Mouse (Mus musculus) inflammation-experienced regulatory T-cells, adult 6 months (primary cell): ENCODE data around the gene Crmp1. TPM values are rescaled to one million over a fixed set of nuclear protein-coding genes. Genes with fewer than 3 reads are reported as not detected.

Experiments
- ATAC-seq: one replicate; pipeline ENCODE4 v1.8.0; 2017
- polyA plus RNA-seq, 3 experiments: library from polyadenylated mRNA; unstranded; fragments of 100-300 nt; shearing (Covaris generic); gene quantifications; one replicate each; pipeline ENCODE4 v1.2.1; 2017

Crmp1 gene
- polyA plus RNA-seq, 3 experiments from 2014 or later = 9.3 to 31.3 (median 12.3) TPM

- ATAC-seq = no peak
Measured at GRCm38 (mm10) chr5:37298370-37298769, 56.6 kb downstream of the Crmp1 start.

- ATAC-seq = no peak
Measured at GRCm38 (mm10) chr5:37310026-37310425, 68.3 kb downstream of the Crmp1 start.

DNA sequence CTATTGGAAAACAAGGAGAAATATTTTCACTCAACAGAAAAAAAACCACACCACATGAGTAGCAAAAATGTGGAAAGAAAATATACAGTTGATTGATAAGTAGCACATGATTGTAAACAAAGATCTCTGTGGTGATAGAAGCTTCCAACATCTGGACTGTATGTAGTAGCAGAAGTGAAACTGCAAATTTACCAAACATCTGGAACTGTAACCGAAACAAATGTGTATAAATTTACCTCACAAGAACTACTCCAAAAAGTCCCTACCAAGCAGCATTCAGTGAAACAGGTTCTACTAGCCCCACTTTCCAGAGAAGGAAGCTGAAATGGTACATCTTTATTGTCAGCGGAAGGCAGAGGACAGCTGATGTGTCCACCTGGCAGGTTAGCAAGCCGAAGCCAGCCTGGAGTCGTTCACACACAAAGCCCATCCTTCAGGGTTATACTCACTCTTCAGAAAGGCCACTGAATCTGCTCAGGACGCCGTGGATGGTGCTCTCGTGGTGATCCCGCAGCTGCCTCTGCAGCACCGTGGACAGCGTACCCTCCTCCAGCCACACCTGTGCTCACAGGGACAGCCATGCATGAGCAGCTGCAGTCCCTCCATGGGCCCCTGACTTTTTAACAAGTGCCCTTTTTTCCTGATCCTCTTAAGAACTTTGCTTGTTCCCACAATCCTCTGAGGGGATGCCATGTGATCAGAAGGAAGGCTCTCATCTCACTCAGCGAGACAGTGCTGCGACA lies 71.4 kb downstream of the Crmp1 start:
- no peak for ATAC-seq

- ATAC-seq = no peak
Measured at GRCm38 (mm10) chr5:37318715-37319114, 77.0 kb downstream of the Crmp1 start.

- no peak for ATAC-seq
Measured at GRCm38 (mm10) chr5:37320174-37320573, 78.4 kb downstream of the Crmp1 start.

DNA sequence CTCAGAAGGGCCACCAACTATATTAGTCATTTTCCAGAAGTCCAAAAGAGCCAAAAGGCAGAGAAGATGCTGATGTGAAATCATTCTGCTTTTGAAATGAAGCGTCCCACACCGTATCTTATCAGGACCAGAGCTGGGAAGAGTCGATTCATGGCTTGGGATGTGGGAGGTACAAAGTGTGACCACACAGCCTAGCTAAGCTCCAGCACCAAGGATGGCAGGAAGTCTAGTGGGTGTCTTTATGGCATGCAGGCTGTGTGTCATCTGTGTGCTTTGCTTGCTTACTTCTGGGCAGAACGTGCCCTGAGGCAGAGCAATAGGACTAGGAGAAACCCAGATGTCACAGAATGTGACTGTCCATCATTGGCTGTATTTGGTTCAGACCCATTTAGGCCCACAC lies 79.0 kb downstream of the Crmp1 start:
- no peak for ATAC-seq

GRCm38 (mm10) chr5:37326675-37327074 lies 84.9 kb downstream of the Crmp1 start:
- ATAC-seq = no peak

DNA sequence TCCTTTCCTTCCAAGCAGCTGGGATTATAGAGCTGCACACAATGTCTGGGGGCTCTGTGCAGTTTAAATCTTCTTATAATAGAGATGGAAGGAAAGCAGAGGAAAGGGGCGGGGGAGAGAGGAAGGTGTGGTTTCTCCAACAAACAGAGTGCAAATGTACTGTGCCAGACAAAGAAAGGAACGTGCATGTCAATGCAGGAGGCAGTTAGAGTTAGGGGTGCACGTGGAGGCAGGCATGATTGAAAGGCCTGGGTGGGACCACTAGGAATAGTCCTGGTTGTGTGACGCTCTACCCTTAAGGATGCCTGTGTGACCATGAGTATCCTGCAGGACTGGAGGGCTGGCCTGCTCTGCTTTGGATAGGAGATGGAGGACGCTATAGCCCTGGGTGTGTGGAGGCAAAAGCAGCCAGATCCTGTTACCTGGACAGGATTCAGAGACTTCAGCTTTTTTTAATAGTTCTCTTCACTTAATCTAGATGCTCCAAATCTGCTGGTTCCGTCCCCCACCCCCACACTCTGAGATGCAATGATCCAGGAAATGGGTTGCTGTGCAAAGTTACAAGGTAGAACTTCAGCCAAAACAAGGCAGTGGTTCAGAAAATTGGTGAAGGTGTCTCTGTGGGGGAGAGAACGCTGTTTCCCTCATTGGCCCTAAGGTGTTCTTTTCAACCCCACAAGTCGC lies 88.9 kb downstream of the Crmp1 start:
- no peak for ATAC-seq

- ATAC-seq = no peak
Measured at GRCm38 (mm10) chr5:37331133-37331505, 89.4 kb downstream of the Crmp1 start.

DNA sequence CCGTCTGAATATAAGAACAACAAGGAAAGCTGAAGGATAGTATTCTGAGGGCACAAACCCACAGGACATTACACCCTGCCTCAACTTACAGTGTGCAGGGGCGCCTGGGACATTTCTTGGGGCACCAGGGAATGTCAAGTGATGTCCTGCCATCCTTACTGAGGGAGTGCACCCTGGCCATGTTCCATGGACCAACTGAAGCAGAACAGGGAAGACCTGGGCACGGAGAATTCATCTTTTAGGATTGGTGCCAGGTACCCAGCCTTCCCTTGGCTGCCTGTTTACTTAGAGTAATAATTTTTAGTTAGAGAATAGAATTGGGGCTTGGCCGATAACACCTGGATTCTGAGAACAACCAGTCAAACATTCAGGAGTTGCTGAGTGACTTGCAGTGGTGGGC lies 90.3 kb downstream of the Crmp1 start:
- ATAC-seq = no peak

- no peak for ATAC-seq
Measured at GRCm38 (mm10) chr5:37335061-37335460, 93.3 kb downstream of the Crmp1 start.

DNA sequence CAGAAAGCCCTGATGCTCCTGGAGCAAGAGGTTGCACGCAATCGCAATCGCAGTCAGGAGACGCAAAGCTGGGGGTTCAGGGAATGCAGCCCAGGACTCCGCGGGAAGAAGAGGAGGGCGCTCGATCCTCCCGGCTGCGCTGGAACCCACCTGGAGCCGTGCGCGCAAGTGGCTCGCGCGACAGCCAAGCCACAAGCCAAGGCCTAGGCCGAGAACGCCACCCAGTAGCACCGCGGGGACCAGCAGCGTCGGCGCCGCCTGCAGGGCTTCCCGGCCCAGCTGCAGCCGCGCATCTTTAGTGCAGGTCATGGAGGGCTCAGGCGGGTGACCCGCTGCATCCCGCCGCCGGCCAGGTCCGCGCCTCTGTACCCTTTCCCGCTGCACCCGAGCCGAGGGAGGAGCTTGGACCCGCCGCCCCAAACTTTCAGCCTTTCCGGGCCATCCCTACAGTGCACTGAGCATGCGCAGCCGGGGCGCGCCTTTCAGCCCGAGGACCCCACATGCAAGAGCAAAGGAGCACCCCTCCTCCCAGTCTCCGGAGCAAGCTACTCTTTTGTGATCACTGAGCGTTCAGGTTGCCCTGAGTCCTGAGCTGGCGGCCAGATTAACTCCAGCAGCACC lies 94.9 kb downstream of the Crmp1 start, which contains the start of gene Evc:
Gene Evc, minus strand, starts transcription at position 410 of the 621 bp plus-strand sequence.
- no peak for ATAC-seq

DNA sequence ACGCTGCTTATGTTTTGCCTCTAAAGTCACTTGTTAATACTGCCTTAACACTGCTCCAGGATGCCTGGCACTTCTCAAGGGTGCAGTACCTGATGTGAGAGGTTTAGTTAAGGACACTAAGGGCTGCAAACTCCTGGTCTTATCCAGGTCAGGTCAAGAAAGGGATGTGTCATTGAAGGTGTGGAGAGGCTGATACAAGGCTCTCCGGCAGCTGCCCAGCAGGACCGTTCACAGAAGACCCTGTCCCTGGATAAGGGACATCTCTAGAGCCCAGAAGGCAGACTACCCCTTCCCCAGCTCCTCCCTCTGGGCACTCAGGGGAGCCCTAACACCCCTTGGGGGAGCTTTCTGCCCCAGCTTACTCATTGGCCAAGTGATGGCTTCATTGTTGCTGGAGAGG lies 96.0 kb downstream of the Crmp1 start:
- ATAC-seq = no peak

DNA sequence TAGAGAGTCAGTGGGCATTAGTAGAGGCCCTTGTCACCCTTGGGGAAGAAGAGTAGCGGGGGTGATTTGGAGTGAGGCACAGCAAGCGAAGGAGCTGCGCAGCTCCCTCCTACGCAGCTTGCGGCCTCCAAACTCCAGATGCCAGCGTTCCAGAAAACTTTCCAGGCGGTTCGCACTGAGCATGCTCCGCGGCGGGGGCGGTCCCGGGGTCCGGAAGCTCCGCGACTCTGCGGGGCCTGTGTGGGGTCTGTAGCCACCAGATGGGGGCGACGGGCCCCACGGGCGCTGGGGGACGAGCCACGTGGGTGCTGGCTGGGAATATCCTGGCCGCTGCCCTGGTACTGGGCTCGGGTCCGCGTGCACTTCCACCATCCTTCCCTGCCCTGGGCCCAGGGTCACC lies 96.5 kb downstream of the Crmp1 start, which contains the start of gene Evc2:
Gene Evc2, plus strand, starts transcription at position 212 of the 400 bp plus-strand sequence.
- ATAC-seq = no peak

Other genes starting within 250 kb of the Crmp1 start
- gene Gm1043, start 156.6 kb upstream of the Crmp1 start, polyA plus RNA-seq = 1 to 10 TPM in 2 of 3 experiments, under 1 TPM in 1; 0.30 to 2.4 (median 2.2) TPM
- not detected for gene Evc, start 95.0 kb downstream of the Crmp1 start, polyA plus RNA-seq
- gene Evc2, start 96.6 kb downstream of the Crmp1 start, polyA plus RNA-seq = not detected